Mouse (Mus musculus): ENCODE measurements at regions not wholly inside any gene's neighbourhood (a gene's known extent, or its start where the extent isn't known, plus 50 kb on each side); places are given as distances from the start of the nearest gene placed in this dataset.

DNA sequence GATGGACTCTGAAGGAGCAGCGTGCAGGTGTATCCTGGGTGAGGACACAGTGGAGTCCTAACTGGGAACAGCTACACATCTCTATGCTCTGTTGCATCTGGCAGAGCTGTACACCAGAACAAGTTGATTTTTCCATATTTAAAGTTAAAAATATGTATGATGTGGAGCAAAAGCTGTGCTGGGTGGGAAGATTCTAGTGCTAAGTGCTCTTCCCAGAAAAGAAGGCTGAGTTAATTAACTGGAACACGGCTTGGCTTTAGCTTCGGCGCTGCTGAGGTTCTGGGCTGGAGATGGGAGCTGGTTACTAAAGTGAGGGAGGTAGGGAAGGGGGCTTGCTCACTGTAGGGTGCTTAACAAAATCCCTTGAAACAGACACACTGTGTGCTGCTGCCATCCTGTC lies 84.0 kb upstream of the Gjb5 start:
- no peak for DNase-seq (ENCODE audit: low spot score in 2 of 2)
- TF ChIP-seq CTCF (conservative IDR thresholded peaks at IDR 0.05): no peak
- Histone ChIP-seq H3K27ac (no peak overlapping the region), H3K4me3 (no peak overlapping the region)

DNA sequence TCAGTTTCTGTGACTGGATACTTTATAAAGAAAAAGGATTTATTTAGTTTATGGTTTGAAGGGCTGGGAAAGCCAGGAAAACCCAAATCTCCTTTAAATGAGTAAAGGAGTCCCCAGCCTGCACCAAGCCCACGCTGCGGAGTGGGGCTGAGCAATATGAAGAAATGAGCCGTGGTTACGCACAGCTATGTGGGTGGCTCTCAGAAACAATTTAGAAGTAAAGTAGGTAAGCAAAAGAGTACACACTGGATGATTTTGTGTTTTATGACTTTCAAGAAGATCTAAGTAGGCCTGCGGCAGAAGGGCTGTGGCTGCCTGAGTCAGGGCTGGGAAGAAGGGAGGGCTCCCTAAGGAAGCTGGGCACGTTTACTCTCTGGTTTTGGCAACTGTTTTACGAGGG lies 82.6 kb upstream of the Gjb5 start:
- no peak overlapping the region for H3K4me3 ChIP-seq
- no peak overlapping the region for H3K27ac ChIP-seq
- no peak for TF ChIP-seq CTCF (conservative IDR thresholded peaks at IDR 0.05)
- no peak for DNase-seq (ENCODE audit: low spot score in 2 of 2)

DNA sequence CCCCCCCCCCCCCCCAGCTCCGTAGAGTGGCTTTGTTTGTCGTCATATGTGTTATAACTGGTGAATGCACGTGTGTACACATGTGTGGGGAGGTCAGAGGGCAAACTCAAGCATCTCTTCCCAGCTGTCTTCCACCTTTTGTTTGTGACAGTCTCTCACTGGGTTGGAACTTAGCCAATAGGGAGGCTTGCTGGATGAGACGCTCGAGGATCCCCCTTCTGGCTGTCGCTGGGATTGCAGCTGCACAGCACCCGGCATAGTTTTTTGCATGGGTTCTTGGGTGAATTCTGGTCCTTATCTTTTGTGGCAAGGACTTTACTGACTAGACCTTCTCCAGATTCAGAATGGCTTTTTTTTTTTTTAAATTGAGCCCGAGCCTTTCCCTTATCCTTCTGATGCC lies 77.1 kb upstream of the Gjb5 start:
- Histone ChIP-seq H3K27ac (no peak overlapping the region), H3K4me3 (no peak overlapping the region)
- DNase-seq (ENCODE audit: low spot score in 2 of 2): peak in 1 of 2 experiments; percentile 63
- TF ChIP-seq CTCF (conservative IDR thresholded peaks at IDR 0.05): peak; percentile 85

DNA sequence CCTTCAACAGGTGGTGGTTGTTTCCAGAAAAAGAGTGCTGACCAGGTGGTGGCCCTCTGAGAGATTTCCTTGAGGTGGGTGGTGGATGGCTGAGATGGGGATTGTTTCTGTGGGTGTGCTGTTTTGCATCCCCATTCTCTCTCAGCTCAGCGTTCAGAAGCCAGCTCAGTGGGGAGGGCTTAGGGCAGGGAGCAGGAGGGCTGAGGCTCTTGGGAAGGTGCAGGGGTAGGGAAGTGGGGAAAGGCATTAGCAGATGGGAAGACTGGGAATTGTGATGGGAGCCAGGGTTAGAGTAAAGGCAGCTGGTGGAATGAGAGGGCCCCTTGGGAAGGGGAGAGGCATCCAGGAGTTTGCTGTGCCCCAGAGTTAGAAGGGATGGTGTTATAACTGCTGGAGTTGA lies 72.3 kb upstream of the Gjb5 start:
- no peak for DNase-seq (ENCODE audit: low spot score in 2 of 2)
- Histone ChIP-seq H3K27ac (no peak overlapping the region), H3K4me3 (no peak overlapping the region)
- TF ChIP-seq CTCF (conservative IDR thresholded peaks at IDR 0.05): no peak

DNA sequence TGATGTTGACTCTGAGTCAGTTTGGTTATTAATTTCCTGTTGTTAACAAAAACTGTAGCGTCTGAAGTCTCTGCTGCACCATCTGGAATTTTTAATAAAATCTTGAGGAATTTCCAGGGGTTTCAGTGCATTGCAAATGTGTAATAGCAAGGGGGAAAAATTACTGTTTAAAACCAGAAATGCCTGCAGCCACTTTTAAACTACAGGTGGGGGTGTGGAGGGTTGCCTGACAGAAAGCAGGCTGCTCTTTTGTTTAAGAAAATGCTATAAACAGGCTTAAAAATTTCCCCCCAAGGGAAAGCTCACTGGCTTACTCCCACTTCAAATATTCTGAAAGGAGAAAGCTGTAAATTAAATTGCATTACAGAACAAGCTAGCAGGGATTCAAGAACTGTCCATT lies 71.8 kb upstream of the Gjb5 start:
- DNase-seq (ENCODE audit: low spot score in 2 of 2): no peak
- H3K4me3 ChIP-seq: no peak overlapping the region
- H3K27ac ChIP-seq: no peak overlapping the region
- TF ChIP-seq CTCF (conservative IDR thresholded peaks at IDR 0.05): no peak

DNA sequence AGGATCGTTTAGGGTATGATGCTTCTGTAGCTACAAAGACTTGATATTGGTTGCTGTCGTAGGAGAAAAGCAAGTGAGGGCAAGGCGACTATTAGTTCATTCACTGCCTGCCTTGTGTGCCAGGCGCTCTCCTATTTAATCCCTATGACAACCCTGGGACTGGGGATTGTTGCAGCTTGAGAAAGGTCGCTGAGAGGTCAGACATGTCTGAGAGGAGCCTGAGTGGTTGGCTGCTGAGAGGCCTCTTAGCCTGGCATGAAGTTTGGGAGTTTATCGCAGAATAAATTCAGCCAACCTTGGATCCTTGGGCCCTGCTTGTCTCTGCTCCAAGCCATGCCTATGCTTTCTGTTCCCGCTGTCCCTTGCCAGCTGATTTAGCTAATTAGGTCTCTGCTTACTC lies 65.9 kb upstream of the Gjb5 start:
- H3K4me3 ChIP-seq: no peak overlapping the region
- TF ChIP-seq CTCF (conservative IDR thresholded peaks at IDR 0.05): no peak
- DNase-seq (ENCODE audit: low spot score in 2 of 2): no peak
- H3K27ac ChIP-seq: no peak overlapping the region

DNA sequence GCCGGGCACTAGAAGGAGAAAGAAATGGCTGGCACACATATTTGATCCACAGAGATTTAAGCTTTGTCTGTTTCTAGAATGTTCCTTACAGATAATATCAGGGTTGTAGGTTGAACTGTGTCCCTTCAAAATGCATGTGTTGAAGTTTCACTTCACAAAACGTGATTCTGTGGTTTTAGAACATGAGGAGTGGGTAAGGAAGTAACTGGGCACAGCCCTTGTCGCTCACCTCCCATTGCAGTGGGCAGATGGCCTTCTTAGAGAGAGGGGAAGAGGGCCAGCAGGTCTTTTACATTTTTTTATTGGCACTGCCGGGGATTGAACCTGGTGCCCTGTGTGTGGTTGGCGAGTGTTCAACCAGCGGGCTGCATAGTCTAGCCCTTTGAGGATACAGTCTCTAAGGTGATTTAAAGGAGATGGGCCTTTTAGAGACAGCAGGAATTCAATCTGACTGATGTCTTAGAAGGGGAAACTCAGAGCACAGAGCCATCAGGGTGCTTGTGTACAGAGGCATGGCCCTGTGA lies 64.0 kb upstream of the Gjb5 start:
- no peak for DNase-seq (ENCODE audit: low spot score in 2 of 2)
- Histone ChIP-seq H3K4me3 (no peak overlapping the region), H3K27ac (no peak overlapping the region)
- TF ChIP-seq CTCF (conservative IDR thresholded peaks at IDR 0.05): no peak

DNA sequence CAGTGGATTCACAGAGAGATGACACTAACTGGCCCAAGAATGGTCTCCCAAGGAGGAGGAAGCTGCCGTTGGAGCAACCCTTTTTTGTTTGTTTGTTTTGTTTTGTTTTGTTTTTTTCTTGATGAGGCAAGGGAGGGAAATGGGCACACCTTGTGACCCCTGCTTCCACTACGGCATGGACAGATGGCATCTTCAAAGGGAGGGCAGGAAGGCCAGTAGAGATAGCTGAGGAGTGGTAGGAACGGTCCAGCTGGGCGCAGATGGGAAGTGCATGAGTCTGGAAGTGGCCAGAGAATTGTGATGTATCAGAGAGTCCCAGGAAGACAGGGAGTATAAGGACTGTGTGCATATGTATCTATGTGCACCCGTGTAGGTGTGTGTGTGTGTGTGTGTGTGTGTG lies 63.1 kb upstream of the Gjb5 start:
- no peak overlapping the region for H3K4me3 ChIP-seq
- no peak for DNase-seq (ENCODE audit: low spot score in 2 of 2)
- no peak for TF ChIP-seq CTCF (conservative IDR thresholded peaks at IDR 0.05)
- H3K27ac ChIP-seq: no peak overlapping the region

DNA sequence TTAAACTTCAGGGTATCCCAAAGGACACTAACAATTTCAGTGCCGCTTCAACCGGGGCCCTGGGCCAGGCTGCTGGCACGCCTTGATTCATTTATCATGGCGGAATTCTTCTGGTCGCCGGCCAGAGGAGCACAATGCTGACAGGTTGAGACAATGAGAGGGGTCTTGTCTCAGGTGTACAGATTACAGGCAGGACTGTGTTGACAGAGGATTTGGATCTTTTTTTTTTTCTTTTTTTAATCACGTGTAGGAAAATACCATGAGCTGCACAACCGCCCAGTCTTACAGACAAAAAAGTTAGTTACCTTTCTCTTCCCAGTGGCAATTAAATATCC lies 61.8 kb upstream of the Gjb5 start:
- Histone ChIP-seq H3K4me3 (no peak overlapping the region), H3K27ac (no peak overlapping the region)
- no peak for DNase-seq (ENCODE audit: low spot score in 2 of 2)
- TF ChIP-seq CTCF (conservative IDR thresholded peaks at IDR 0.05): no peak

DNA sequence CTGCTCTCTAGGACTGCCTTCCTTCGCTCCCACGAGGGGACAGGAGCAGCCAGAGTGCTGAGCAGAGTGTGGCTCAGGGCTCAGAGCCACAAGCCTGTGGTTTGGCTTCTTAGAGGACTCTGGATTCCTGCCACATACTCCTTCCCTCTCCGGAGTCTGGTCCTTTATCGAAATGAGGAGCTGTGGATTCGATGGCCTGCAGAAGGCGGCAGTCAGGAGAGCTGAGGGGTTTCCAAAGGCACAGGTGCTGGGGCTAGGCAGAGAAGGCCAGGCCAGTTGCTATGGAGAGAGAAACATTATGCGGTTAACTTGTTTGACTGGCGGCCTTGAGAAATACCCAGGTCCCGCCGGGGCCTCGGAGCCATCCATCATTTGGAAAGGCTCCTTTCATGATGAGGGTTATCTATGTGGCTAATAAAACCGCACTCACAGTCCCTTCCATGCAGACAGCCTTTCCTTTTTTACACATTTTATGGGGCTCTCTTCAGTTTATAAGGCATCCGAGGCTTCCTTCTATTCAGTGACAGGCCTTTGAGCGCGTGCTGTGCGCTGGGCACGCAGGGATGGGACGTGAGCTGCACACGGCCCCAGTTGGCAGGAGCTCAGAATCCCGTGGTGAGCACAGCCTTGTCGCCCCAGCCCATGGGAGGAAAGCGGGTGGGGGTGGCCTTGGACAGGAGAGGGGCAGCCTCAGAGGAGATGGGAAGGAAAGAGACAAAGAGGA lies 61.2 kb upstream of the Gjb5 start:
- no peak overlapping the region for H3K4me3 ChIP-seq
- H3K27ac ChIP-seq: no peak overlapping the region
- TF ChIP-seq CTCF (conservative IDR thresholded peaks at IDR 0.05): no peak

DNA sequence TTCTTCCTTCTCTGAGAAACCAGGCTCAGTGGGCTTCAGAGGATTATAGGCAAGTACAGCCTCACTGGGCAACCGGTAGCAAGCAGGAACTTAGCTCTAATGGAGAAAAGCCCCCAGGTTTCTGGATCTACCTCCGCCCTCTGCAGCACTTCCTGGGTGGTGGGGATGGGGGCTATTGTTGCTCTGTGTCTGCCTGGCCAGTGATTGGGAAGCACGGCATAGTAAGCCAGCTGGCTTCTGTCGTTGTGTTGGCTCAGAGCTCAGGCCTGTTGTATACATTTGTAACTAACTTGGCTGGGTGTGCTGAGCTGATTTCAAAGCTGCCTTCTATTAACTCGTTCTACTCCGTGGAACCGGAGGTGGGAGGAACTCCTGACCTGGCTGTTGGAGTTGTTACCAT lies 58.9 kb upstream of the Gjb5 start:
- peak in 1 of 2 experiments; percentile 14 for DNase-seq (ENCODE audit: low spot score in 2 of 2)
- Histone ChIP-seq H3K27ac (no peak overlapping the region), H3K4me3 (no peak overlapping the region)
- TF ChIP-seq CTCF (conservative IDR thresholded peaks at IDR 0.05): no peak

More for the DNA sequence above, 61.2 kb upstream of the Gjb5 start:
- no peak for DNase-seq (ENCODE audit: low spot score in 2 of 2)

DNA sequence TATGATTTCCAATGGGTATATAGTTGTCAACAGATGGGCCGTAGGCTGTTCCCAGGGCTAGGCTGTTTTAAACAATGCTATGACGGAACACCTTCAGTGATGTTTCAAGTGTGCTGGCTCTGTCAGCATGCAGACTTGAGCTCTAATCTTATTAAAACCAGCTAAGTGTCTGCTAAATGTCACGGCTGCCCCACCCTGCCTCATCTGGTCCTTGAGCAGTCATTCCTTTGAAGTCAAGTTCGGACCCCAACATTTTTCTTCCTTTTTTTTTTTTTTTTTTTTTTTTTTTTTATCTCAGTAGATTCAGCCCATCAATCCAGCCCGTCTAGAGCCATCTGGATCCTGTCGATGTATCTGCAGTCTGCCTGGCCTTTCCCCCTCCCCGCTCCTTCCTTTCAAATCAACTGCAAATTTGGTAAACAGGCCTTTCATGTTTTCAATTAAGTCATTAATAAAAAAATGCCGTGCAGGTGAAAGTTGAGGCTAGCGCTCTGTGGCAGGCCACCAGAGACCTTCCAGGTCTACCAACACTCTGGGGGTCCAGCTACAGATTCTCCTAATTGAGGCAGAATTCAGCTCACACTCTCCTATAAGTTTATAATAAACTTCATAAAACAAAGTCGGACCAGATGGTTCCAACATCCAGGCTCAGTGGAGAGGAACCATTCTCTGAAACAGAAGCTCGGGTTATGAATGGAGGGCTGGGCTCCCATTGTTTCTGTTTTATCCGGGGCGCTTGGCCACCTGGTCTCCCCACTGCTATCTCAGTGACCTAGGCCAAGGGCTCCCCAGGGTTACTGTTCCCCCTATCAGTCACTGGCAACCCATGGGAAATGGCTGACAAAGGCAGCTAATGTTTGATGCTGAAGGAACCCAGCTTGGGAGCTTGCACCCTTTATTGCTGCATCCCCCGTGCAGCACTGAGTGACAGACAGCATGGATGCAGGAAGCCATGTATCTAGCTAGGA lies 56.3 kb upstream of the Gjb5 start:
- Histone ChIP-seq H3K27ac (no peak overlapping the region), H3K4me3 (no peak overlapping the region)
- no peak for TF ChIP-seq CTCF (conservative IDR thresholded peaks at IDR 0.05)
- no peak for DNase-seq (ENCODE audit: low spot score in 2 of 2)

All from layer of hippocampus, adult 2 months (tissue).